Mouse (Mus musculus): Measurements from ENCODE around the gene Cdc42ep1. TPM values are rescaled to one million over a fixed set of nuclear protein-coding genes. Genes with fewer than 3 reads are reported as not detected.

Gene Cdc42ep1
- total and polyA plus RNA-seq, 2 experiments, result 6.5 to 39.7 TPM

- H3K36me3 ChIP-seq (ENCODE audit: control insufficient read depth, insufficient read depth, low read length), result no peaks in the 10 kb centered on the region
- no peak overlapping the region for H3K4me3 ChIP-seq (ENCODE audit: insufficient read depth, low read depth, low read length)
- DNase-seq (ENCODE audit: extremely low read depth, low read depth, low spot score), result no peak
- TF ChIP-seq CTCF (IDR thresholded peaks at IDR 0.05; ENCODE audit: low read depth, low read length) (no peak), POLR2A (IDR thresholded peaks at IDR 0.05; ENCODE audit: extremely low read depth, insufficient read depth, low read length) (no peak)
- H3K27ac ChIP-seq (replicated peaks; ENCODE audit: insufficient read depth, low read depth, low read length), result peak overlapping the region; percentile 59
- WGBS, result 60% methylated on average over 12 of the region's 12 CpGs
- H3K27me3 ChIP-seq (ENCODE audit: control insufficient read depth, insufficient read depth, low read length), result no peaks in the 10 kb centered on the region
- no peak overlapping the region for H3K9ac ChIP-seq (ENCODE audit: low read depth, low read length)
- H3K79me2 ChIP-seq (ENCODE audit: control insufficient read depth, insufficient read depth, low read length), result no peaks in the 10 kb centered on the region
- peaks cover 40% of the 10 kb centered on the region for H3K4me1 ChIP-seq (ENCODE audit: control insufficient read depth, insufficient read depth, low read length)
Observed at GRCm38 (mm10) chr15:78835200-78836085, 7.0 kb upstream of the Cdc42ep1 start.

- DNase-seq (ENCODE audit: extremely low read depth, low read depth, low spot score), result no peak
Observed at GRCm38 (mm10) chr15:78836086-78836621, 6.3 kb upstream of the Cdc42ep1 start.

GRCm38 (mm10) chr15:78839744-78840143, 2.7 kb upstream of the Cdc42ep1 start:
- no peaks in the 10 kb centered on the region for H3K27me3 ChIP-seq (ENCODE audit: control insufficient read depth, insufficient read depth, low read length)
- TF ChIP-seq CTCF (IDR thresholded peaks at IDR 0.05; ENCODE audit: low read depth, low read length) (no peak), POLR2A (IDR thresholded peaks at IDR 0.05; ENCODE audit: extremely low read depth, insufficient read depth, low read length) (no peak)
- H3K4me1 ChIP-seq (ENCODE audit: control insufficient read depth, insufficient read depth, low read length), result peaks cover 30% of the 10 kb centered on the region
- H3K36me3 ChIP-seq (ENCODE audit: control insufficient read depth, insufficient read depth, low read length), result no peaks in the 10 kb centered on the region
- no peak overlapping the region for H3K9ac ChIP-seq (ENCODE audit: low read depth, low read length)
- H3K27ac ChIP-seq (replicated peaks; ENCODE audit: insufficient read depth, low read depth, low read length), result peak overlapping the region; percentile 23; the same call in 1 of the 2 replicates
- H3K4me3 ChIP-seq (ENCODE audit: insufficient read depth, low read depth, low read length), result no peak overlapping the region
- 31% methylated on average over 2 of the region's 2 CpGs for WGBS
- peaks cover 7% of the 10 kb centered on the region; the same call in 1 of the 2 replicates for H3K79me2 ChIP-seq (ENCODE audit: control insufficient read depth, insufficient read depth, low read length)
- no peak for DNase-seq (ENCODE audit: extremely low read depth, low read depth, low spot score)

More at GRCm38 (mm10) chr15:78836086-78836621, 6.3 kb upstream of the Cdc42ep1 start:
- Histone ChIP-seq H3K4me3 (ENCODE audit: insufficient read depth, low read depth, low read length) (no peak overlapping the region), H3K36me3 (ENCODE audit: control insufficient read depth, insufficient read depth, low read length) (no peaks in the 10 kb centered on the region), H3K9ac (ENCODE audit: low read depth, low read length) (no peak overlapping the region), H3K79me2 (ENCODE audit: control insufficient read depth, insufficient read depth, low read length) (no peaks in the 10 kb centered on the region), H3K27ac (replicated peaks; ENCODE audit: insufficient read depth, low read depth, low read length) (peak overlapping the region; percentile 59), H3K27me3 (ENCODE audit: control insufficient read depth, insufficient read depth, low read length) (no peaks in the 10 kb centered on the region), H3K4me1 (ENCODE audit: control insufficient read depth, insufficient read depth, low read length) (peaks cover 41% of the 10 kb centered on the region)
- WGBS, result 76% methylated on average over 8 of the region's 8 CpGs
- TF ChIP-seq POLR2A (IDR thresholded peaks at IDR 0.05; ENCODE audit: extremely low read depth, insufficient read depth, low read length) (no peak), CTCF (IDR thresholded peaks at IDR 0.05; ENCODE audit: low read depth, low read length) (no peak)

GRCm38 (mm10) chr15:78840241-78840640, 2.2 kb upstream of the Cdc42ep1 start:
- H3K27ac ChIP-seq (replicated peaks; ENCODE audit: insufficient read depth, low read depth, low read length), result peak overlapping the region; percentile 69
- H3K9ac ChIP-seq (ENCODE audit: low read depth, low read length), result no peak overlapping the region
- peaks cover 7% of the 10 kb centered on the region; the same call in 1 of the 2 replicates for H3K79me2 ChIP-seq (ENCODE audit: control insufficient read depth, insufficient read depth, low read length)
- no peaks in the 10 kb centered on the region for H3K36me3 ChIP-seq (ENCODE audit: control insufficient read depth, insufficient read depth, low read length)
- H3K4me1 ChIP-seq (ENCODE audit: control insufficient read depth, insufficient read depth, low read length), result peaks cover 28% of the 10 kb centered on the region
- no peaks in the 10 kb centered on the region for H3K27me3 ChIP-seq (ENCODE audit: control insufficient read depth, insufficient read depth, low read length)
- peak; percentile 99 for DNase-seq (ENCODE audit: extremely low read depth, low read depth, low spot score)
- no peak overlapping the region for H3K4me3 ChIP-seq (ENCODE audit: insufficient read depth, low read depth, low read length)
- 13% methylated on average over 3 of the region's 3 CpGs for WGBS
- TF ChIP-seq CTCF (IDR thresholded peaks at IDR 0.05; ENCODE audit: low read depth, low read length), result no peak
- TF ChIP-seq POLR2A (IDR thresholded peaks at IDR 0.05; ENCODE audit: extremely low read depth, insufficient read depth, low read length), result no peak

- peaks cover 7% of the 10 kb centered on the region; the same call in 1 of the 2 replicates for H3K79me2 ChIP-seq (ENCODE audit: control insufficient read depth, insufficient read depth, low read length)
- no peak overlapping the region for H3K9ac ChIP-seq (ENCODE audit: low read depth, low read length)
- 57% methylated on average over 11 of the region's 11 CpGs for WGBS
- peak overlapping the region; percentile 69 for H3K27ac ChIP-seq (replicated peaks; ENCODE audit: insufficient read depth, low read depth, low read length)
- no peak overlapping the region for H3K4me3 ChIP-seq (ENCODE audit: insufficient read depth, low read depth, low read length)
- no peaks in the 10 kb centered on the region for H3K36me3 ChIP-seq (ENCODE audit: control insufficient read depth, insufficient read depth, low read length)
- DNase-seq (ENCODE audit: extremely low read depth, low read depth, low spot score), result no peak
- TF ChIP-seq CTCF (IDR thresholded peaks at IDR 0.05; ENCODE audit: low read depth, low read length) (no peak), POLR2A (IDR thresholded peaks at IDR 0.05; ENCODE audit: extremely low read depth, insufficient read depth, low read length) (no peak)
- H3K27me3 ChIP-seq (ENCODE audit: control insufficient read depth, insufficient read depth, low read length), result no peaks in the 10 kb centered on the region
- peaks cover 33% of the 10 kb centered on the region for H3K4me1 ChIP-seq (ENCODE audit: control insufficient read depth, insufficient read depth, low read length)
Observed at GRCm38 (mm10) chr15:78840751-78841150, 1.7 kb upstream of the Cdc42ep1 start.
